9 mouse cellular contexts compared by ENCODE assay signal in genomic region chr2:37765082-37765483, GRCm38 (mm10). TPM values are rescaled to one million over a fixed set of nuclear protein-coding genes. Genes with fewer than 3 reads are reported as not detected.
DNase-seq lines count a peak whose midpoint lies in the region; ATAC-seq lines count a peak whose summit lies in the region.
"Had no signal": no experiment of that assay in that cellular context is flagged by ENCODE, and none has a peak within 500 bp of the region (broad histone marks: within the 10 kb centered on the region; RNA-seq: fewer than 3 reads in every experiment).

No protein-coding gene starts in this region.

- H3K27me3 ChIP-seq in embryonic facial prominence, embryonic 14.5 days (replicated peaks; ENCODE audit: control insufficient read depth, insufficient read depth, low read length) = no peaks in the 10 kb centered on the region
- H3K27me3 ChIP-seq in limb, embryonic 13.5 days = 0 out of 2 replicates have a peak, but pooled peaks cover under 1% of the 10 kb centered on the region

- H3K9ac ChIP-seq in embryonic facial prominence, embryonic 14.5 days (ENCODE audit: low read depth, low read length) = no peak overlapping the region
- 0 out of 2 replicates have a peak overlapping the region, but pooled peaks have one; percentile 39 for H3K9ac ChIP-seq in limb, embryonic 13.5 days

- H3K36me3 ChIP-seq in embryonic facial prominence, embryonic 14.5 days (ENCODE audit: control insufficient read depth, insufficient read depth, low read length) = no peaks in the 10 kb centered on the region
- no peaks in the 10 kb centered on the region for H3K36me3 ChIP-seq in limb, embryonic 13.5 days

- H3K9me3 ChIP-seq in embryonic facial prominence, embryonic 14.5 days (ENCODE audit: control insufficient read depth, low read length) = no peaks in the 10 kb centered on the region
- no peaks in the 10 kb centered on the region for H3K9me3 ChIP-seq in limb, embryonic 13.5 days

- H3K4me3 ChIP-seq in embryonic facial prominence, embryonic 14.5 days (ENCODE audit: low read depth, low read length) = no peak overlapping the region
- no peak overlapping the region for H3K4me3 ChIP-seq in limb, embryonic 13.5 days

- 23% methylated on average over 21 of the region's 21 CpGs for WGBS in embryonic facial prominence, embryonic 14.5 days
- WGBS in limb, embryonic 13.5 days = 12% methylated on average over 21 of the region's 21 CpGs

- no peak; the same call in 1 of the 2 replicates for ATAC-seq in embryonic facial prominence, embryonic 14.5 days (ENCODE audit: low read depth)
- ATAC-seq in limb, embryonic 13.5 days (ENCODE audit: low FRiP score, low read depth) = no peak

- DNase-seq in layer of hippocampus, adult 9-11 months = peak; percentile 51
- DNase-seq in layer of hippocampus, postnatal 14 days (ENCODE audit: low spot score in 2 of 2) = no peak
- no peak for DNase-seq in embryonic facial prominence, embryonic 14.5 days (ENCODE audit: low spot score)
- DNase-seq in spleen, postnatal 14 days (ENCODE audit: low spot score in 2 of 2) = peak; percentile 41 to 55
- DNase-seq in Muller cell, postnatal 12 days (ENCODE audit: inconsistent ontology term) = no peak
- no peak for DNase-seq in embryo, embryonic 10 days (ENCODE audit: low spot score)
- no peak for DNase-seq in adrenal gland, postnatal 36 days

- peak overlapping the region; percentile 14; the same call in 1 of the 2 replicates for H3K4me2 ChIP-seq in embryonic facial prominence, embryonic 14.5 days (ENCODE audit: low read depth, low read length)
- peak overlapping the region; percentile 44 for H3K4me2 ChIP-seq in limb, embryonic 13.5 days (replicated peaks)

- no peak overlapping the region for H3K27ac ChIP-seq in embryonic facial prominence, embryonic 14.5 days (replicated peaks; ENCODE audit: low read depth, low read length)
- H3K27ac ChIP-seq in limb, embryonic 13.5 days = no peak overlapping the region

- peaks cover 42% of the 10 kb centered on the region for H3K4me1 ChIP-seq in embryonic facial prominence, embryonic 14.5 days (ENCODE audit: control insufficient read depth, insufficient read depth, low read length)
- peaks cover 63% of the 10 kb centered on the region for H3K4me1 ChIP-seq in limb, embryonic 13.5 days

RNA-seq across cellular contexts. Expression of gene Crb2, which starts 11.0 kb away (rescaled TPM):
- 1 to 10 TPM; 6.6 to 8.5 TPM for total RNA-seq in layer of hippocampus, postnatal 14 days (2021)
- polyA plus RNA-seq in embryonic facial prominence, embryonic 14.5 days (2014; fragmentation: Nextera tagmentation; extraction: Ambion mirVana) = 0.18 and 0.28 TPM in 2 replicates
- 0.51 and 0.56 TPM in 2 replicates for polyA plus RNA-seq in limb, embryonic 13.5 days (2015; fragmentation: Nextera tagmentation; extraction: Ambion mirVana)
- total RNA-seq in adrenal gland, postnatal 36 days (2021) = under 1 TPM; 0.33 to 0.53 TPM
- total RNA-seq: liver, adult 2 months had no signal

Comparison
In these comparisons a context has a peak if more than half of its experiments do, and no peak if none do; other contexts are left out.
1. DNase-seq: peak in layer of hippocampus, adult 9-11 months (single experiment) and spleen, postnatal 14 days (2 of 2); none in layer of hippocampus, postnatal 14 days (0 of 2), embryonic facial prominence, embryonic 14.5 days (single experiment), Muller cell, postnatal 12 days (single experiment), embryo, embryonic 10 days (single experiment) and adrenal gland, postnatal 36 days (0 of 2).
2. RNA of gene Crb2, which starts 11.0 kb away (total RNA-seq): 6.6 to 8.5 TPM in layer of hippocampus, postnatal 14 days; 0.33 to 0.53 TPM in adrenal gland, postnatal 36 days; every median in the first group is over 4 times any median in the second.